Mouse (Mus musculus) hindlimb bud, embryonic 11.5 days (tissue): ENCODE data around the gene Ublcp1.

Experiments used
- DNase-seq: peaks from one replicate; pipeline ENCODE4 v3.0.0-alpha.2; 2012; ENCODE audit warnings: low read depth, low spot score; ENCODE audit errors: extremely low spot score

The Ublcp1 gene

DNA sequence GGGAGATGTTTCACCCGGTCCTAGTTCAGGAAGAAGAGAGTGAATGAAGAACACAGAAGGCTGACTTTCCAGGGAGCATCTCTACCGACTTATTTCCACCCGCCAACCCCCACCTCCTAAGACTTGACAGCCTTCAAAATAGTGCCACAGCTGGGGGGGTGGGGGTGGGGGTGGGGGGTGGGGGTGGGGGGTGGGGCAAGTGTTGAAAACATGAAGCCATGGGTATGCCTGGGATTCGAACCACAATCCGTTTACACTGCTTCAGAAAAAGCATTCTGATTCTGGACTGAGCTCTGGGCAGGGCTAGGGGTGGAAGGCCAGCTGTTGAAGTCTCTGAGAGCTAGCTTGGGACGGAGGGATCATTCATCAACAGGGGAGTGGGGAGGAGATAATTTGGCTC is 47.0 kb downstream of the Ublcp1 start:
- DNase-seq = no peak

DNA sequence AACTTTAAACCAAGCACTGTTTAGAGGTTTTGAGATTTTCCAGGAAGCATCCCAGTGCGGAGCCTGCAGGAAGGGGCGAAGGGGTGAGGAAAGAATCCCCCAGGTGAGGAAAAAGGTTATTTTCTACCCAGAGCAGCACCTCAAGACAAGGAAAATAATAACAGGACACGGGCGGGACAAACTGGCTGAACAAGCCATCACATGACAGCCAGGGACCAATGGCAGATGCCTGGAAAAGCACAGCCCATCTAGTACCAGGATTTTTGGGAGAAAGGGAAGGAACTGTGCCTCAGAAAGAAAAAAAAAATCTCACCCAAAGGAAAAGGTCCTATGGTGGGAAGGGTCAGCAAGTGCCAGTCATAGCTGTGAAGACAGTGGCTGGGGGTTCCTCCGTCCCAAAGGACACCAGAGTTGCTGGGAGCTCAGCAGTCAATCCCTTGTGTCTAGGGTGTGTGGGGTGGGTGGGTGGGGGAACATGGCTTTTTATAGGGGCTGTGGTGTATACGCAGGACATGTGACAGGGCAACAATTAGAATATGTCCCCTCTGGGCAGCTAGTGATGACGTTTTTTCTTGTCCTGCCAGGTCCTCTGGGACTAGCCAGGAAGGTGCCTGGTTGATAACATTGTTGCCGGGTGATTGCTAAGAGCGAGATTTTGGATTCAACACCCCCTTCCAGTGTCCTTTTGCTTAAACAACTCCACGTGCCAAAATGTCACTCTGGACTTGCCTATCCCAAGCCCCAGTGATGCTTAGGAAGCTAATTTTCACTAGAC is 47.8 kb downstream of the Ublcp1 start:
- DNase-seq = no peak

DNA sequence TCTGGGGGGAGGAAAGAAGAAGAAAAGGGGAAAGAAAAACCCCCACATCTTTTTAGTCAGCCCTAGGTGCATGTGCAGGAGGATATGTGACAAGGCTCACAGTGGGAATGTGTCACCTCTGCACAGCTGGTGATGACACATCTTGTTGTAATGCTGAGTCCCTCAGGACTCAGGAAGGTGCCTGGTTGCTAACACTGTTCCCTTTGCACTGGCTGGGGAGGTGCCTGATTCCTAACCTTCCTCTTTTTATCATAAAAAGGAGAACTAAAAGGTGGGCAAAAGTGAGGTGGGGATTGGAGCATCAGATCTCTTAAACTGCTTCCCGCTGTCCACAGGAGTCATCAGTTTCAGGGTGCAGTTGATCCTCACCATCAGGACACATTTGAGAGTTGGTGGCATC is 52.9 kb downstream of the Ublcp1 start:
- no peak for DNase-seq

DNA sequence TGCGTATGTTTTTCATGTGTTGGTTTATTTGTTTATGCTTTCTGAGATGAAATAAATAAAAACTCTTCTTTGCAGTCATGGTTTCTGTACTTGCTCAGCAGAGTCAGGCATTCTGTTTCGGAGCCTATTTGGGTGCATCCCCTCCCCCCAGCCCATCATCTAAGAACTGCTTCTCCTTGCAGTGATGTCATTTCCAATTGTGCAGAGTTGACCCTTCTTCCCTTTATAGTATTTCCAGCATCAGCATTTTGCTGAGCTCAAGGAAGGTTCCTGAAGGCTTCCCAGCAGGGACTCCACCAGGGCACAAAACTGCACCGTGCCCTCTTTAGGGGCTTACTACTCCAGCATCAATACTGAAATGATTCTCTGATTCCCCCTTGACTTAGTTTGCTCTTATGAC is 55.7 kb downstream of the Ublcp1 start:
- DNase-seq = no peak

DNA sequence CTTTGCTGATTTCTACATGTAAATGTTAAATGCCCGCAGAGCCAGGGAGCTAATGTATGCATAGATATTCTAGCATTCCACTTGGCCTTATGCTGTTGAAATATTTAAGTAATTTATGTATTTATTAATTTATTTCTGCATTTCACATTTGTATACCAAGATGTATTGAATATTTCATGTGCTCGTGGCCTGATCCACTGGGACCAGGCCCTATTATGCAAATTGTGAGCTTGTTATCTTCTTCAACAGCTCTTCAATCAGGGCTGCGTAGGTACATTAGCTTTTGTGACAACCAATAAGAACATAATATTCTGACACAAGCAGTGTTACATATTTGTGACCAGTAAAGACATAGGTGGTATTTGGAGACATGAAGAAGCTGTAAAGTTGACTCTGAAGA is 56.9 kb downstream of the Ublcp1 start:
- no peak for DNase-seq

DNA sequence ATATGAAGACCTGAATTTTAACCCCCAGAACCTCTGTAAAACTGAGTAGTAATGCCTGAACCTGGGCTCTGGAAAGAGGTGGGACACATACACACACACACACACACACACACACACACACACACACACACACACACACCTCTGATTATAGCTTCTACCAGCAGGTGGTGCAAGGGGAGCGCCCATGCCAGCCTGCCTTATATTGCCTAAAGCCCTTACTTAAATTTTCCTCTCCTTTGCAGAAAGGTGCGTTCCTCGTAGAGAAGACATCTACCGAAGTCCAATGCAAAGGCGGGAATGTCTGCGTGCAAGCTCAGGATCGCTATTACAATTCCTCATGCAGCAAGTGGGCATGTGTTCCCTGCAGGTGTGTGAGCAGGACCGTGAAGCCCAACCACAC is 58.0 kb downstream of the Ublcp1 start:
- DNase-seq = no peak

DNA sequence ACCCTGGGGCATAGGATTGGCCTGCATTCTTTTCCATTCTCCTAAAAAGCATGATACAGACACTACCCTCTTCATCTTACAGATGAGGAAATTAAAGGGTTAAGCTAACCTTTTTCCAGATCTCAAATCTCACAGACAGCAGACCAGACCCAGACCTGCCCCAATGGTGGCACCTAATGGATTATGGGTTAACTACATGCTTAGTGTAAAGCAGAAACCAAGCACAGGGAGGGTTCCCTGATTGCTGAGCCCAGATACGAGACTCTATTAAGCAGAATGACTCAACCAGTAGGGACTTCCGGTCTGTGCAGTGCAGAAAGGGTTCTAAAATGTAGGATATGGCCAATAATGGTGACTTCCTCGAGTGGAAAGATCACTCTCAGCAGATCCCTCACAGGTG is 59.9 kb downstream of the Ublcp1 start:
- DNase-seq = no peak

DNA sequence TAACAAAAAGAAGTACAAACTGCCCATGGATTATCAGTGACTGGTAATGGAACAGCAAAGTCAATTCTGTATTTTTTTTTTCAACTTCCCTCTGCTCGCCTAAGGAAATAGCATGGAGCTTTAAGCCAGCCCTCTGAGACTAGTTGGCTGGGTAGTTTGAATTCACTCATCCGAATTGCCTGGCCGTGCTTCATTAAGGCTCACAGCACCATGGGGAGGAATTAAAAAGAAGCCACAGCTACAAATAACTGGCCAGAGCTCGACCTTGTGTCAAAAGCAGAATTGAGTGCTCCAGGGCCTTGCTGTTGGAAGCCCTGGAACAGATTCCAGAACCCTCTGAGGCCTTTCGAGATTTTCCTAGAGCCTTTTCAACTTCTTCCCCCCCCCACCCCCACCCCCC is 61.7 kb downstream of the Ublcp1 start:
- DNase-seq = no peak

DNA sequence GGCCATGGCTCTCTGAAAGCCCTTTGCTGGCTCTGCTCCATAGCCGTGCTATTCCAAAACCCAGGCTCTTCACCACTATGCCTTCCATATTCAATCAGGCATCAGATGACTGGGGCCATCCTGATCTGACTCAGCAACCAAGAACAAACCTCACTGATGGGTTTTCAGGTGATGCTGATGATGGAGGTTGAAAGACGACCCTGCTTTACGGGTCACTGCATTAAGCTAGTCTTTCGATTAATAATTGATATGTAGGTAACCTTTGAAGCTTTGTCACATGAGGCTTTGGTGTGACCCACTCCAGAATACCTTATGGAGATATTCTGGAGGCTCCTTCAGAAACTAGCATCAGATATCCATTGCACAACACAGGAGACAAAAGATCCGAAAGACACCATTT is 63.8 kb downstream of the Ublcp1 start:
- DNase-seq = no peak

DNA sequence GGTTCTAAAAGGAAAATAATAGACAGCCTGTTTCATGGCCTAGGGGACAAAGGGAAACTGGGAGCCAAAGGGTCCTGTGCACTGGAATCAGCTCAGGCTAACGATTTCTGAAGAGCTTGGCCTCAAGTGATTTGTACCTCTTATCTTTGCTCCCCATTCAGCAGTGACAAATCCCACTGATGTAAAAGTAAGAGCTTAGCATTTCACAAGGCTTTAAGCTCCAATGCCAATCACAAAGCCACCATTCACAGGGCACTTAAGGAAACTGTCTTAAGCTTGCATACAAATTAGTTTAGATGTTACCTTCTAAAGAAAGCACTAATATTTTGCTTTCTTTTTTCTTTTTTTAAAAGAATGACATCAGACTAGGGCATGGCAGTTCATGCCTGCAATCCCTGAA is 64.3 kb downstream of the Ublcp1 start:
- DNase-seq = no peak

DNA sequence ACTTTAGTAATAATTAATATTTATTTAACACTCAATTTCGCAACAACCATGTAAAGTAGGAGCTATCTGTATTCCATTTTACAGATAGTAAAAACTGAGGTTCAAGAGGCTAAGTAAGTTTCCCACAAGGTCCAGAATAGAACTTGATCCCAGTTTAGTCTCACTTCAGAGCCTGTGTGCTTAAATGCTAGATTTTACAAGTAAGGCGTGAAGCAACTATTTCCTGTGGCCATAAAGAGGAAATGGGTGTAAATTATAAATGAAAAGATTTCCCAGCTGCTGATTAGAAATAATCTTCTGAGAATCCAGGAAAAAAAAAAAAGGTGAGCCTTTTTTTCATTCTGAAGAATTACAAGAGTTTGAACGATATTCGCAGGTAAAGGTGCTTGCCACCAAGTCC is 65.2 kb downstream of the Ublcp1 start:
- no peak for DNase-seq
